Mouse (Mus musculus): Measurements from ENCODE around the gene Mrpl54.

- no peak for TF ChIP-seq CTCF (conservative IDR thresholded peaks at IDR 0.05; ENCODE audit: low read length)
- no peak for TF ChIP-seq POU5F1 (IDR thresholded peaks at IDR 0.05; ENCODE audit: borderline replicate concordance, low read length)
- no peak for TF ChIP-seq NANOG (IDR thresholded peaks at IDR 0.05; ENCODE audit: borderline replicate concordance, low read length)
Observed at GRCm38 (mm10) chr10:81265540-81265939, 1.2 kb downstream of the Mrpl54 start.
